Mouse (Mus musculus) megakaryocyte, adult 5-6 weeks (primary cell): Measurements from ENCODE around the gene Carns1. TPM values are rescaled to one million over a fixed set of nuclear protein-coding genes. Genes with fewer than 3 reads are reported as not detected.
"Not testable (repeated sequence)": the region's sequence is repeated elsewhere in the genome, so short reads cannot be mapped to it uniquely, and the experiment has no call there.

Experiments used
- ATAC-seq: 2 replicates; pipeline ENCODE4 v1.8.0; 2016; ENCODE audit warnings: mild to moderate bottlenecking, inconsistent platforms; ENCODE audit not compliant: poor library complexity, severe bottlenecking
- total RNA-seq, 2 experiments: library from RNA; stranded (forward) in 1 of 2; stranded (reverse) in 1 of 2; fragments of 153-499, 151-499 nt in 1 of 2; fragments of 221-1000, 200-1000 nt in 1 of 2; gene quantifications; 2 replicates each; pipeline versions ENCODE4 v1.2.3 to v1.2.4; 2015 to 2017

Carns1 gene
- total RNA-seq, 2 experiments from 2014 or later = 1.3 to 4.7 TPM

DNA sequence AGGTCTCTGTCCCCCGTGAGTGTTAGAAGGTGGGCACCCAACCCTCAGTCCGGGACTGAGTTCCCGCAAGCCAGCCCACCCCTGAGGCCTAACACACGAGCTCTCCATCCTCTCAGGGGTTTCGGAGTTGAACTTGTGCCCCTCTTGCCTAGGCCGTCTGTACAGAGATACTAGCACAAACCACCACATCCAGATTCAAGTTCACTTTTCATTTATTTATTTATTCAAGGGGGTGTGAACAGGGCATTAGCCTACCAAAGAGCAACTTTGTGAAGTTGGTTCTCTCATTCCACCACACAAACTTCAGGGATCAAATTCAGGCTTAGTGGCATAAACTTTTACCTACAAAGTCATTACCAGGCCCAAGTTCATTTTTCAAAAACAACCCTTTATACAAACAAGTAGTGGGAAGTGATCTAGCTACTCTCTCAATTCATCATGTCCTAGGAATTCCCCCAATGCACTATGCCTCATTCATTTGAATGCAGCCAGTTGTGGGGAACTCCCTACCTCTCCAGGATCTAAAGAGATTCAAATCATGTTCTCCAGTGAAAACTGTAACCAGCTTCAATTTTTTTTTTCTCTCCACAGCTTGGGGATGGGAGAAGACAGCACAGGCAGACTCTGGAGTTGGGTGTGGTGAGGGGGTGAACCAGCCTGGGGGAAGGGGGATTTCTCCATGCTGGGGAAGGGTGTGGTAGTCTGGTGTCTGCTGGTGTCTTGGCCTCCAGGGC lies 39.9 kb downstream of the Carns1 start:
- ATAC-seq = 0 out of 2 replicates have a peak, but pooled peaks have one; percentile 8

DNA sequence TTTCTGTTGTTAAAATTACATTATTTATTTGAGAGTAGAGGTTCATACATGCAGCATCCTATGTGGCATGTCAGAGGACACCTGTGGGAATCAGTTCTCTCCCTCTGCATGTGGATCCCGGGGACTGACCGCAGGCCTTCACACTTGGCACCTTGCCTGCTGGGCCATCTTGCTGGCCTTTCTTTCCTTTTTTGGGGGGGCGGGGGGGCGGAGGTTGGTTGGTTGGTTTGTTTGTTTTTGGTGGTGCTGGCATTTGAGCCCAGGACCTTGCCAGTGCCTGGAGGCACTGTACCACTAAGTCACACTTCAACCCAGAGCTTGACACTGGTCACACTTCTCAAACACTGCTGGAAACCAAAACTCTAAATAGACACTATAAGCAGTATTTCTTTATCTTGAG lies 40.9 kb downstream of the Carns1 start:
- ATAC-seq = no peak

DNA sequence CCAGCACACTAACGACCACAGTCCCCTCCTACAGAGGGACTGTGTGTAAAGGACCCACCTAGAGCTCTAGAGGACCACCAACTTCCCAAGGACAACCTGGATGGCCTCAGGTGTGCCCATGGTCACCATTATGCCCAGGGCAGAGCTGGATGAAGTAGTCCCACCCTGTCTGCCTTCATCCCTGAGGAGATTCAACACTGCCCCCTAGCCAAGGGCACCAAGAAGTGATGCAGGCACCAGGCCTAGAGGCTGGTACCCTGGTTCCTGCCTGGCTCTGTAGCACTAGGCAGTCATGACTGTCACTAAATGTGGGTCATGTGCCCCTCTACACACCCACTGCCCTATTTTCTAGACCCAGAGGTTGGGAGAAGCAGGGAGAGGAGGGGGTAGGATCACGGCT lies 43.5 kb downstream of the Carns1 start:
- 0 out of 2 replicates have a peak, but pooled peaks have one; percentile 32 for ATAC-seq

DNA sequence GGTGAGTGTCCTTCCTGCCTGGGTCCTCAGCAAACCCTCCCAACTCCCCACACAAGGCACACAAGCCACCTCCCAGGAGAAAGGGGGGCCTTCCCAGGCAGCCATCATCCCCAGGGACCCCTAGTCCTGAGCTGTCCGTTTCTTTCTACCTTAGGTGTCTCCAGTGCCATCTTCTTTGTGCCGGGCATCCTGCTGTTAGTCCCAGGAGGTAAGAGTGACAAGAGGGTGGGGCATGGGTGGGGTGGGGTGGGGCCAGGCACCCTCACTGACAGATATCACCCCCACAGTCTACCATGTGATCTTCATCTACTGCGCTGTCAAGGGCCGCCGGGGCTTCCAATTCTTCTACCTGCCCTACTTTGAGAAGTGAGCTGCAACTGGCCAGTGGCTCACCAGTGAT lies 44.2 kb downstream of the Carns1 start:
- no peak for ATAC-seq

DNA sequence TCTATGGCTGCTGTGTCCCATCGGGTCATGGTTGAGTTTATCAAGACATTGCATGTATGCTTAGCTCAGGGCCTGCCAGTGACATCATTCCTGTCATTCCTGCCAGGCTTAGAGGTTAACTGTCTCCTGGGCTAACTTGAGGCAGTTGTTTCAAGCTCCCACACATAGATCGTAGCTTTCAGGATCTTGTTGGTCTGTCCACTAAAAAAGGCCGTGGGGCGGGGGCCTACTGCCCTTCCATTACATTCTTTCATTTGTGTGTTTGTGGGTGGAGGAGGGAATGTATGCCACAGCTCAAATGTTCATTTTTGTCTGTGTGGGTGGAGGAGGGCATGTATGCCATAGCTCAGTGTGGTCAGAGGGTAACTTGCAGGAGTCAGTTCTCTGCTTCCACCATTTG lies 45.2 kb downstream of the Carns1 start:
- ATAC-seq = no peak

DNA sequence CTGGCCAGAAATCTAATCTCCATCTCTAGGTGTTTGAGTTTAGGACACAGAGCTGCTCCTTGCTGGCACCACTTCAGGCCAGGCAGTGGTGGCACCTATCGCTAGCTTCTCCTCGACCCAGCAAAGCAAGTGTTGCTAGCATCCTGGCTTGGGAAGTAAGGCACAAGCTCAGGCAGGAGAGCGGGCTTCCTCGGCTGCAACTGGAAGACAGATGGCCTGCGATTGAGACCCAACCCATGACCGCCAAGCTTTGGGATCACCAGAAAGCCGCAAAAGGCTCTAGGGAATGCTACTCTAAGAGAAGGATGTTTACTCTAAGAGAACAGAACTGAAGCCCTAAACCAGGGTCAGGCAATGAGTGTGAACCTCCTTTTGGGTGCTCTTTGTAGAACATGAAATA lies 45.8 kb downstream of the Carns1 start:
- no peak for ATAC-seq

DNA sequence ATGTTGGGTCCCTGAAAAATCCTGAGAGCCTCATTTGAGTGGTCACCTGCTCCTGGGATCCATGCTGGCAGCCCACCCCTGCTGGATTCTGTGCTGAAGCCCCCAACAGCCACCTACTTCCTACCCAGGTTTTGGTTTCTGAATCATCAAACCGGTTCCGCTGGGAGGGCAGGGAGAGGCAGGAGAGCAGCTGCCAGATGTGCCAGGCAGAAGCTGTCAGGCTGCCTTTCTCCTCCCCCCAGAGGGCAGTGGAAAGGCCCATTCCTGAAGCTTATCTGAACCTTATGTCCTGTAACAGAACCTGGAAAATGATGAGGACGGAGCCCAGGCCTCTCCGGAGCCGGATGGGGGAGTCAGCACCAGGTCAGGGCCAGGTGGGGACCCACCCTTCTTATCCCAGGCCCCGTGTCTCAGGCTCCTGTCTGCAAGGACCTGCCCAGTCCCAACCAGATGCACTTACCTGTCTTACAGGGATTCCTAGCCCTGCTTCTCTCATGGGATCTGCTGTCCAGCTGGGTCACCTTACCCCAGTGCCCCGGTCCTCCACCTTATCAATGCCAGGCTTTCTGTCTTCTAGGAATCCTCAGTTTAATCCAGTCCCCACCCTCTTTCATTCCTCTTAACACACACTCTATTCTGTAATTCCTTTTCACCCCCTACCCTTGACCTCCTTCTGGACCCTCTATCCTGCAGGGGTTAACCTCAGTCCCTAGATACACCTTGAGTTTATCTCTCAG lies 48.4 kb downstream of the Carns1 start:
- ATAC-seq = no peak

DNA sequence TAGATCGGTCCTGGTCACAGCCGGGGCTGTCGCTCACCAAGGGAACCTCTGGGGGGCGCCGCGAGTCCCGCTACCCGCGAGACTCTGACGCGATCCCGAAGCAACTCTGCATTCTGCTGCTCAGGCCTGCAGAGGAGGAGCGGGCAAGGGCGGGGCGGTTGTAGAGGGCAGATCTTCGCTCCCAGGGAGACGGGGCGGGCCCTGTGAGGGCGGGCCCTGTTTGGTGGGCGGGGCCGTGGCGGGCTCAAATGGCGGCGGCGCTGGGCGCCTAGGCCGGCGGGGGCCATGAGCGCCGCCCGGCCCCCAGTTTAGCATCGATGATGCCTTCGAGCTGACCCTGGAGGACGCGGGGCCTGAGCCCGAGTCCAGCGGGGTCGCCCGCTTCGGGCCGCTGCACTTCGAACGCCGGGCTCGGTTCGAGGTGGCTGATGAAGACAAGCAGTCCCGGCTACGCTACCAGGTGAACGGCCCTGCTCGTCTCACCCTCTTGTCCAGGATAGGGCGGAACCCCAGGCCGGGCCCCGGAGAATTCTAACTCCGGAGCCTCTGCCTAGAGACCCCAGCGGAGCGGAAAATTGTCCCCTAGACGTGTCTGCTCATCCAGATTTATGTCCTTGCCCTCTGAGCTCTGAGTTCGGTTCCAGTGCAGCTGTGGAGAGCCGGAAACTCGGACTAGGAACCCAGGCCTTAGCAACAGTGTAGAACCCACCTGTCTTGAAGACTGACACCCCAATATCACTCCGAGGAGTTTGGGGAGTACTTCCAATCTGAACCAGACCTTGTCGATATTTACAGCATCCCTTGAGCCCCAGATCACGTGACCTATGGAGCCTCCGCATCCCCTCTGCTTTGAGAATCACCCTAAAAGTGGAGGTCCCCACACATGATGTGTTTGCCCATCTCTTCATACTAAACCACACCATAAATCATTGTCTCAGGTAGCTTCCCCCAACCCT lies 49.3 kb downstream of the Carns1 start, which contains the start of gene Aip:
Aip (minus strand) TSS at position 118 of the 956 bp plus-strand sequence.
- ATAC-seq = peak; percentile 75

DNA sequence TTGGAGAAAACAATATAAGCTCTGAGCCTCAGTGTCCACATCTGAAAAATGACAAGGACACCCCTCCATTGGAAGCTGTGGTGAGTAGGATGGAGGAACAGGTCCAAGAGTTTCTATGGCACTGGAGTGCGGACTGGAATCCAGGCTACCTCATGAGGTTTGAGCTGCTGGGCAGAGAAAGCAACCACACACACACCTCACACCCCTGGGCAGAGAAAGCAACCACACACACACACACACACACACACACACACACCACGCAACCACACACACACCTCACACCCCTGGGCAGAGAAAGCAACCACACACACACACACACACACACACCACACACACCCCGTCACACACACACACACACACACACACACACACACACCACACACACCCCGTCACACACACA lies 50.0 kb downstream of the Carns1 start:
- not testable (repeated sequence) for ATAC-seq

DNA sequence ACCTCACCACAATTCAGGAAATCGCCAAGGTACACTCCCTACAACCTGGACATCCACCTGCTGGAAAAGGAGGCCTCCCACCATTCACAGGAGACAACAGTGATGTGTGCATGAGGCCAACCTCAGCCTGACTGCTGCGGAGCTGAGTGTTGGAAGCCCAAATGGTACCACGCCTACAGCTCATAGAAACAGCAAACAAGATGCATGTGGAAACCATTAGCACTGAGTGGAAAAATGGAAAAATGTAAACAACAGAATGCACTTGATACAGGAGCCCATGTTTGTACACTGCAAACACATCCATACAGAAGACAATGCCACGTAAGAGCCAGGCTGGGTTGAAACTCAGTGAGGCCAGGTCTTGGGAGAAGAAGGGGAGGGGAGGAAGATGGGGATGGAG lies 50.8 kb downstream of the Carns1 start:
- ATAC-seq = no peak

DNA sequence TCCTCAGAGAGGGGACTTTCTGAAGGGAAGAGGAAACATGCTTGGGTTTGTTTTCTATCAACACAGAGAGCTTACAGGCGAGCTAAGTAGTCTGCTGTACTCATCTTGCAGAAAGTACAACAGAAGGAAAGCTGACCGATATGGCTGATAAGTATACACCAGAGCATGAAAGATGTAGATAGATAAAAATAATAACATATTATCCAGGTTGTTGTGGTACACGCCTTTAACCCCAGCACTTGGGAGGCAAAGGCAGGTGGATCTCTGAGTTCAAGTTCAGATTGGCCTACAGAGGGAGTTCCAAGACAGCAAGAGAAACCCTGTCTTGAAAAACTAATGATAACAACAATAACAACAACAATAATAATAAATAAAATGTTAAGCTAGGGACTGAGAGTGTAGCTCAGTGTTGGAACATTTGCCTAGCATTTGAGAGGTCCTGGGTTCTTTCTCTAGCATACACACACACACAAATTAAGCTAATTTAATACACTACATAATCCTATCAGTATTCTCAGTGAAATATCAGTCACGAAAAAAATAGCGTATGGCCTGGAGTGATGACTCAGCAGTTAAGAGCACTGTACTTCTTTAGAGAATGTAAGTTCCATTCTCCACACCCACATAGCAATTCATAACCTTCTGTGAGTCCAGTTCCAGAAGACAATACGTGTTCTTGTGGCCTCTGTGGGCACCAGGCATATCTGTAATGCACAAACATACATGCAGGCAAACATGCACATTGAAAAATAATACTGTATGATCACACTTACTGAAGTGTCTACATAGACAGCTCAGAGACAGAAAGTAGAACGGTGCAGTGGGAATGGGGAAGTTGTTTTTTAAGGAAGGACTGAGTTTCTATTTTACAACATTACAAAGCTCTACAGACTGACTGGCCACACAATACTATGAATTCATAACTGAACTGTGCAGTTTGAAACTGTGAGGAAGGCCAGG lies 52.6 kb downstream of the Carns1 start:
- no peak for ATAC-seq

DNA sequence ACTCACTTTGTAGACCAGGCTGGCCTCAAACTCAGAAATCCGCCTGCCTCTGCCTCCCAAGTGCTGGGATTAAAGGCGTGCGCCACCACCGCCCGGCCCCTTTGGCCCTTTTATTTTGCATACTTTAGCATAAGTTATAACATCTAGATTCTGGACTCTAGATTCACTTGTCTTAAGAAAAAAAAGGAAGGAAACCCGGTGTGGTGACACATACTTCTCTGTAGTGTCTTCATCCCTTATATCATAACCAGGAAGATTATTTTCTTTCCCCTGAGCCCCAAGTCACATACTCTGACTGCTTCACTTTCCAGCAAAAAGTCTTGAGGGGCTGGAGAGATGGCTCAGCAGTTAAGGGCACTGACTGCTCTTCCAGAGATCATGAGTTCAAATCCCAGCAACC lies 53.4 kb downstream of the Carns1 start:
- ATAC-seq = peak; percentile 21

DNA sequence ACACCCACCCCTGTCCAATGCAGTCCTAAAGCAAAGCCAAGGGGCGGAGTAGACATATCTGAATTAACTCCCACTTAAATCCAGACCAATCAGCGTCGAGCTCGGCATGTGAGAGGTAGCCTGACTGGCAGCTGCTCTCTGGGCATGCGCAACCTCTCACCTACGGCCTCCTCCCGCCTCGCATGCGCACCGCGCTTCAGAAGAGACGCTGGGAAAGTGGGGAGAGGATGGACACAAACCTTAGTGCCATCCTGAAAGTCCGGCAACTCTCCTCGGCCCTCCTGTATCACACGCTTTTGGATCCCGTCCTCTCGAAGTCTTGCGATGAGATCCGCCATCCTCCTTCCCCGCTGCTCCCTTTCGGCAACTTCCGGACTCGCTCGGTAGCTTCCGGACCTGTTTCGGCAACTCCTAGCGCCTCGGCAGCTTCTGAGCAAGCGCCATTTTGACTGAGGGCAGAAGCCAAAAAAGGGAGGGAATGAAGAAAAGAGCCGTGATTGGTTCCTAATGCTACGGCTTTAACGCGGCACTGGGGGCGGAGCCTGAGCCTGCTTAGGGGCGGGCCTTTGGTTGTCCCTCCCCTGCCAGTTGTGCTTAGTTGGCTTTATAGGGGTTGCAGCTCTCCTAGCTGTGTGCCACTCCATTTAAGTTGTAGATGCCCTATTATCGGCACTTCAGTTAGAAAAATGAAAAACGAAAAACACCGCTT lies 54.0 kb downstream of the Carns1 start:
- peak; percentile 74 for ATAC-seq

DNA sequence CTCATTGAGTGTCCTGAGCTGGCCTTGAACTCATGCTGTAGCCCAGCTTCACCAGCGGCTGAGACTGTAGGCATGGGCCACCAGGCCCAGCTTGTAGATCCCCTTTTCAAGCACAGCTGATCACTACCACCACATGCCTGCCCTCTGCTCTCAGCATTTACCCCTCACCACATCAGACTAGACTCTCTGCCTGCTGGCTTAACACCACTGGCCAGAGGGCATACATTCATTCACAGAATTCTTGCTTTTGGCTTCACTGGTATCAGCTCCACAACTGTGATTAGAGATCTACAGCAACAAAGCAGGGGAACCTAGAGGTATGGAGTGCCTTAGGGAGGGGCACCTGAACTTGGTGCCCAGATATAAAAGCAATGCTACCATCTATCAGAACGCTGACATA lies 54.8 kb downstream of the Carns1 start:
- no peak for ATAC-seq

DNA sequence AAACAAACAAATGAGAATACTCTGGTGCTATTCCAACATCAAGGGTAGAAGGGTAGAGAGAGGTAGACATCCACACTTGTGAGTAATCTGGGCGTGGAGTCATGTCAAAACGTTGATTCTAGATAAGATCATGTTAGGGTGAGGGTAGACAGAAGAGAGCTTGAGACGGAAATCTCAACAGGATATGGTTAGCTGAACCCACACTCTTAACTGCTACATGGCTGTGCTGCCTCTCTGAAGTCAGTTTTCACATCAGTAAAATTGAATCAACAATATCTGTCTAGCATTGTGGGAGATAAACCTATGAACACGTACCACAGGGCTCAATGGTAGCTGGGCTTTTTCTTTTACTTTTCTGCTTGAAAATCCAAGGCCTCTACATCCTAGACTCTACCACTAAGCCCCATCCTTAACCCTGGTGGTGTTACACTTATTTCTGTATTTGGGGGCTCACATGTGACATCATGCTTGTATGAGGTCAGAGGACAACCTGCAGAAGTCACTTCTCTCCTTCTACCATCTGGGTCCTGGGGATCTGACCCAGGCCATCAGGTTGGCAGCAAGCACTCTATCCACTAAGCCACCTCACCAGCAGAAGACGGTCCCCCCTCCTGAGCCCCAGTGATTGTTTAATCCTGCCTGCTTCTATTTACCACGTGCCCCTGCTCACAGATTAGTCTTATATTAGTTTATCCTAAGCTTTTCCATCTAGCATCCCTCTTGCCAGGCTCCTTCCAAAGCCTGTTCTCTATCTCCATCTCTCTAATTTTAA lies 55.4 kb downstream of the Carns1 start:
- no peak for ATAC-seq

DNA sequence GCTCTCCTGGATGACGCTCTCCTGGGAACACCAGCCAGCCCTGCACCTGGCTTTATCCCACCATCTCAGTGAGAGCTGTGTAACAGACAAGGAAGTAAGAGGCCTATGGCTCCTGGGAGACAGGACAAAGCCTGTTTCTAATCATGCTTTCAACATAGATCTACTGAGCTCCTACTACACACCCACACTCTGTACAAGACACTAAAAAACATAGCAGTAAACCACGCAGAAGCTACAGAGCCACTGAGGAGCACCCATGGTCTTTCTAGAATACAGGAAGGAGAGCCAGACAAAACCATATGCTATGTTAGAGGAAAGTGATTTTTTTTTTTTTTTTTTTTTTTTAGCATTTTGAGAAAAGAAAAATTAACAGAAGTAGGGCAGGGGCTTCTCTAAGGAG lies 56.9 kb downstream of the Carns1 start:
- no peak for ATAC-seq

DNA sequence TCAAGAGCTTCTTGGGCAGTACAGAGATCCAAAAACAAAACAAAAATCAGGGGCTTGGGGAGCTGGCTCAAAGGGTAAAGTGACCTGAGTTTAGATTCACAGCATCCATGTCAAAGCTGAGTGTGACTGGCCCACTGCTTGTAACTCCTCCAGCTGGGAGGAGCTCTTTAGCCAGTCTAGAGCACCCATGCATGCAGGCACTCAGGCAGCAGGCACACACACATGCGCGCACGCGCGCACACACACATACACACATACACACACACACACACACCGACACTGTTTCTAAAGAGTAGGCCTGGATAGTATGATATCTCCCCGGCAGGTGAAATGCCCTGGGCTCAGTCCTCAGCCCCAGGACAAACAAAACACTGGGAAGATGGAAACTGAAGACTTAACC lies 58.3 kb downstream of the Carns1 start:
- no peak for ATAC-seq

DNA sequence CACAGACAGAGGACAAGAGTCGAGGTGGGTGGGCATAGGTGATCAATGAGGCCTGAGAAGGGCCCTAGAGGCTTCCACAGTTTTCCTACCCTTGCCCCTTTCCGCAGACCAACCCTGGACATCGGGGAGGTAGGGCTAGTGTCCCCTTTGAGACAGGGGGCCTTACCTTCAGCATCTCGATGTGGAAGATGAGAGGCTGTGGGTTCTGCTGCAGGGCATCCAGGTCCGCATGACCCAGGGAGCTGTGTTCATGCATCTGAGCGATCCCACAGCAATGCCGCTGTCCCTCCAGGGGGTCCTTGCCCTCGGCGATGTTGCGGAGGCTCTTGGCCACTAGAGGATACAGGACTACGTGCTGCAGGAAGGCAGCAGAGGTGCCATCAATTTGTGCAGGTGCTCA lies 59.5 kb downstream of the Carns1 start:
- ATAC-seq = no peak

DNA sequence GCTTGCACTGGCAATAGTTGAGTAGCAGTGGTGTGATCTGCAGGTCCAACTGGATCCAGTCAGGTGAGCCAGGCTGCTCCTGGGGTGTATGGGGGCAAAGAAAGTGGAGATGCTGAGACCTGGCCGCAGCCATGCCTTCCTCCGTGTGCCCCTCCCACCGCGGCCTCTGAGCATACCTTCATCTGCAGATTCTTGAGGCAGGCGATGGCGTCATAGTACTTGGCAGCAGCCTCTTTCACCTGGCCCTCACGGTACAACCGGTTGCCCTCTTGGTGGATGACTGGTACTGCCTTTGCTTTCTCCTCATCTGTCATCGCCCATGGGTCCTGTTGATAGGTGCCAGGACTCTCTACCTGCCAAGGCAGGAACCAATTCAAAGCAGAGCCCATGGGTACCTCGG lies 60.1 kb downstream of the Carns1 start:
- no peak for ATAC-seq
